19 mouse cellular contexts compared by ENCODE assay signal in the genomic region with DNA sequence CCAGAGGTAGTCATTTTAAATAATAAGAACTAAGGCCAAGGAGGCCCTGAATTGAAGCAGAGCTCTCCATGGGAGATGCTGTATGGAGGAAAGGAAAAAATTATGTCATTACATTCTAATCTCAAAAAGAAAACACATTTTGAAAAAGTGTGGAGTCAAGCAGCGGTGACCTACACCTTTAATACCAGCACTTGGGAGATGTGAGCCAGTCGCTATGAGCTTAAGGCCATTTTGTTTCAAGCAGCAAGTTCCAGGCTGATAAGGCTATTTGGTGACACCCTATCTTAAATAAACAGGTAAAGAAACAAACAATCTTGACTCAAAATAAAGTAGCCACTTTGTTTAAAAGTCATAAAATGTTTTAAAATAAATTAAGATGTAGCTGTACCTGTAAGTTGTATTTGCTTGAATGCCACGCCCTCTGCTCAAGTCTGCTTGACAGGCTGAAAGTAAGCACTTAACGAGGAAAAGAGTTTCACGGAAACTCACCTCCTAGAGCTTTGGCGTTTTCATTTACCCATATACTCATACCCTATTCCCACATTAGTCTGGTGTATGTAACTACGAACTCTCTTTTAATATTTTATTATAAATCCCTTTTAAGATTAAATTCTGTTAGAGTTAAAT.
"Had no signal": no experiment of that assay in that cellular context is flagged by ENCODE, and none has a peak within 500 bp of the region (broad histone marks: within the 10 kb centered on the region; RNA-seq: fewer than 3 reads in every experiment).

No protein-coding gene starts in this region.

- DNase-seq: kidney, adult 2 months; kidney, postnatal 25 days; left cerebral cortex, postnatal 4 days; liver; lung, embryonic 14.5 days; right cerebral cortex, adult 18-20 months; right cerebral cortex, postnatal 25 days; spleen, adult 18-20 months; thymus, postnatal 25 days had no signal

- H3K27ac ChIP-seq: kidney, postnatal 0 days; limb, embryonic 13.5 days; liver, embryonic 12.5 days; liver, embryonic 15.5 days; midbrain, embryonic 10.5 days; midbrain, embryonic 15.5 days; neural tube, embryonic 12.5 days; neural tube, embryonic 15.5 days; stomach, embryonic 15.5 days had no signal

- H3K9ac ChIP-seq: limb, embryonic 13.5 days; liver, embryonic 12.5 days; liver, embryonic 15.5 days; lung, embryonic 14.5 days; midbrain, embryonic 15.5 days; neural tube, embryonic 12.5 days; neural tube, embryonic 15.5 days; stomach, embryonic 15.5 days had no signal

- H3K4me1 ChIP-seq: limb, embryonic 13.5 days; liver, embryonic 12.5 days; liver, embryonic 15.5 days; megakaryocyte, embryonic 14.5 days; midbrain, embryonic 15.5 days; neural tube, embryonic 12.5 days; neural tube, embryonic 15.5 days; stomach, embryonic 15.5 days had no signal

- H3K4me3 ChIP-seq: limb, embryonic 13.5 days; liver, embryonic 12.5 days; liver, embryonic 15.5 days; megakaryocyte, embryonic 14.5 days; midbrain, embryonic 10.5 days; midbrain, embryonic 15.5 days; neural tube, embryonic 12.5 days; neural tube, embryonic 15.5 days; stomach, embryonic 15.5 days had no signal

- H3K9me3 ChIP-seq: limb, embryonic 13.5 days; liver, embryonic 12.5 days; liver, embryonic 15.5 days; megakaryocyte, embryonic 14.5 days; midbrain, embryonic 10.5 days; midbrain, embryonic 15.5 days; neural tube, embryonic 12.5 days; neural tube, embryonic 15.5 days; stomach, embryonic 15.5 days had no signal

- H3K27me3 ChIP-seq: limb, embryonic 13.5 days; liver, embryonic 12.5 days; liver, embryonic 15.5 days; midbrain, embryonic 15.5 days; neural tube, embryonic 12.5 days; neural tube, embryonic 15.5 days; stomach, embryonic 15.5 days had no signal

- H3K36me3 ChIP-seq: liver, embryonic 12.5 days; liver, embryonic 15.5 days; midbrain, embryonic 10.5 days; midbrain, embryonic 15.5 days; neural tube, embryonic 12.5 days; neural tube, embryonic 15.5 days; stomach, embryonic 15.5 days had no signal
